Mouse (Mus musculus): ENCODE data around the gene Wdr95. TPM values are rescaled to one million over a fixed set of nuclear protein-coding genes. Genes with fewer than 3 reads are reported as not detected.
A peak's percentile ranks its signal among the peaks of the same experiment; 100 is the strongest.

Gene Wdr95
- polyA plus RNA-seq, 1 experiment: not detected

- 44% methylated on average over 12 of the region's 12 CpGs for WGBS
- no peak overlapping the region for H3K27ac ChIP-seq (ENCODE audit: insufficient read depth, low read depth, low read length)
- no peak for TF ChIP-seq POLR2A (IDR thresholded peaks at IDR 0.05; ENCODE audit: insufficient read depth, low read depth, low read length)
- no peak for TF ChIP-seq CTCF (IDR thresholded peaks at IDR 0.05; ENCODE audit: insufficient read depth, low read depth, low read length)
- H3K4me1 ChIP-seq (ENCODE audit: control insufficient read depth, insufficient read depth, low read length): peaks cover 8% of the 10 kb centered on the region
- no peak overlapping the region for H3K4me3 ChIP-seq (ENCODE audit: insufficient read depth, low read depth, low read length)
Measured at GRCm38 (mm10) chr5:149496401-149497066, 31.9 kb upstream of the Wdr95 start.

- Histone ChIP-seq H3K27ac (ENCODE audit: insufficient read depth, low read depth, low read length) (no peak overlapping the region), H3K4me1 (ENCODE audit: control insufficient read depth, insufficient read depth, low read length) (peaks cover 6% of the 10 kb centered on the region), H3K4me3 (ENCODE audit: insufficient read depth, low read depth, low read length) (no peak overlapping the region)
- WGBS: 51% methylated on average over 4 of the region's 4 CpGs
- TF ChIP-seq CTCF (IDR thresholded peaks at IDR 0.05; ENCODE audit: insufficient read depth, low read depth, low read length) (no peak), POLR2A (IDR thresholded peaks at IDR 0.05; ENCODE audit: insufficient read depth, low read depth, low read length) (no peak)
Measured at GRCm38 (mm10) chr5:149499936-149500335, 28.5 kb upstream of the Wdr95 start.

GRCm38 (mm10) chr5:149503423-149504175 lies 24.9 kb upstream of the Wdr95 start:
- no peak for TF ChIP-seq POLR2A (IDR thresholded peaks at IDR 0.05; ENCODE audit: insufficient read depth, low read depth, low read length)
- TF ChIP-seq CTCF (IDR thresholded peaks at IDR 0.05; ENCODE audit: insufficient read depth, low read depth, low read length): no peak
- H3K4me1 ChIP-seq (ENCODE audit: control insufficient read depth, insufficient read depth, low read length): peaks cover 15% of the 10 kb centered on the region
- no peak overlapping the region for H3K4me3 ChIP-seq (ENCODE audit: insufficient read depth, low read depth, low read length)
- H3K27ac ChIP-seq (ENCODE audit: insufficient read depth, low read depth, low read length): no peak overlapping the region
- WGBS: 40% methylated on average over 23 of the region's 23 CpGs

DNA sequence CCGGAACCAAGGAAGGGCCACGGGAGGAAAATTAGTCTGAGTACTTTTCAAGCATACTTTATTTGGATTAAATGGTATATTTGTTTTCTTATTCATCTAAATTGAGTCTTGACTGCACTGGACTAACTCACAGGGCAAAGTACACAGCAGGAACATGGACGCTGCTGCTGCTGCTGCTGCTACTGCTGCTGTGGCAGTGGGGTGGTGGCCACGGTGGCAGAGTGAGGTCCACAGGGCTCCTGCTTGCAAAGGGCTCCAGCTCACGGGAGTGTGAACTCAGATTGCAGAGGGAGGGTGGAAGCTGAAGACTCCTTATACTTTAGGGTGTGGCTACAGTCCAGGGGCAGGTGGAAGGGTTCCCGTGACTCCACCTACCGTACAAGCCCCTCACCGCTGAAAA lies 23.5 kb upstream of the Wdr95 start:
- Histone ChIP-seq H3K27ac (ENCODE audit: insufficient read depth, low read depth, low read length) (no peak overlapping the region), H3K4me3 (ENCODE audit: insufficient read depth, low read depth, low read length) (no peak overlapping the region), H3K4me1 (ENCODE audit: control insufficient read depth, insufficient read depth, low read length) (peaks cover 21% of the 10 kb centered on the region)
- 89% methylated on average over 8 of the region's 8 CpGs for WGBS
- TF ChIP-seq POLR2A (IDR thresholded peaks at IDR 0.05; ENCODE audit: insufficient read depth, low read depth, low read length): no peak
- TF ChIP-seq CTCF (IDR thresholded peaks at IDR 0.05; ENCODE audit: insufficient read depth, low read depth, low read length): no peak

- Histone ChIP-seq H3K27ac (ENCODE audit: insufficient read depth, low read depth, low read length) (no peak overlapping the region), H3K4me3 (ENCODE audit: insufficient read depth, low read depth, low read length) (no peak overlapping the region), H3K4me1 (ENCODE audit: control insufficient read depth, insufficient read depth, low read length) (peaks cover 21% of the 10 kb centered on the region)
- 97% methylated on average over 2 of the region's 2 CpGs for WGBS
- no peak for TF ChIP-seq CTCF (IDR thresholded peaks at IDR 0.05; ENCODE audit: insufficient read depth, low read depth, low read length)
- TF ChIP-seq POLR2A (IDR thresholded peaks at IDR 0.05; ENCODE audit: insufficient read depth, low read depth, low read length): no peak
Measured at GRCm38 (mm10) chr5:149506033-149506432, 22.4 kb upstream of the Wdr95 start.

GRCm38 (mm10) chr5:149508094-149509029 lies 20.1 kb upstream of the Wdr95 start:
- TF ChIP-seq CTCF (IDR thresholded peaks at IDR 0.05; ENCODE audit: insufficient read depth, low read depth, low read length): no peak
- no peak for TF ChIP-seq POLR2A (IDR thresholded peaks at IDR 0.05; ENCODE audit: insufficient read depth, low read depth, low read length)
- Histone ChIP-seq H3K4me1 (ENCODE audit: control insufficient read depth, insufficient read depth, low read length) (peaks cover 21% of the 10 kb centered on the region), H3K27ac (ENCODE audit: insufficient read depth, low read depth, low read length) (0 out of 2 replicates have a peak overlapping the region, but pooled peaks have one; percentile 44), H3K4me3 (ENCODE audit: insufficient read depth, low read depth, low read length) (no peak overlapping the region)
- 49% methylated on average over 20 of the region's 20 CpGs for WGBS

GRCm38 (mm10) chr5:149510323-149510722 lies 18.2 kb upstream of the Wdr95 start:
- peaks cover 29% of the 10 kb centered on the region for H3K4me1 ChIP-seq (ENCODE audit: control insufficient read depth, insufficient read depth, low read length)
- 22% methylated on average over 13 of the region's 13 CpGs for WGBS
- H3K27ac ChIP-seq (ENCODE audit: insufficient read depth, low read depth, low read length): 0 out of 2 replicates have a peak overlapping the region, but pooled peaks have one; percentile 39
- no peak for TF ChIP-seq POLR2A (IDR thresholded peaks at IDR 0.05; ENCODE audit: insufficient read depth, low read depth, low read length)
- no peak overlapping the region for H3K4me3 ChIP-seq (ENCODE audit: insufficient read depth, low read depth, low read length)

DNA sequence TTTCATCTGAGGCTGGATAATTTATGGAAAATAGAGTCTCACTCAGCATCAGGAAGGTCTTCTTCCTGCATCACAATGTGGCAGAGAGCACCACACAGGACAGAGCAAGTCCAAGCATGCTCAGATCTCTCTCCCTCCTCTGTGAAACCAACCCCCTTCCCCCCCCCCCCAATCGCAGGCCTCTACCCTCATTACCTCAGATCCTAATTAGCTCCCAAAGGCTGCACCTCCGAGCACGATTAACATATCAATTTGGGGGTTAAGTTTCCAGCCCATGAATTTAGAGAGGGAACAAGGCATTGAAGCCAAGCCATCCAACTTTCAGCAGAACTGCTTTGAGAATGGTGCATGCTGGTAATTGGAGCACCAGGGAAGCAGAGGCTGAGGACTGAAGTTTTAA lies 15.8 kb upstream of the Wdr95 start:
- WGBS: 43% methylated on average over 3 of the region's 3 CpGs

More for the DNA sequence above, 15.8 kb upstream of the Wdr95 start:
- Histone ChIP-seq H3K27ac (ENCODE audit: insufficient read depth, low read depth, low read length) (no peak overlapping the region), H3K4me3 (ENCODE audit: insufficient read depth, low read depth, low read length) (no peak overlapping the region), H3K4me1 (ENCODE audit: control insufficient read depth, insufficient read depth, low read length) (peaks cover 24% of the 10 kb centered on the region)
- TF ChIP-seq CTCF (IDR thresholded peaks at IDR 0.05; ENCODE audit: insufficient read depth, low read depth, low read length) (no peak), POLR2A (IDR thresholded peaks at IDR 0.05; ENCODE audit: insufficient read depth, low read depth, low read length) (no peak)

Measured in olfactory bulb, adult 2 months (tissue).